Mouse (Mus musculus): Measurements from ENCODE around the gene Dnlz.

DNA sequence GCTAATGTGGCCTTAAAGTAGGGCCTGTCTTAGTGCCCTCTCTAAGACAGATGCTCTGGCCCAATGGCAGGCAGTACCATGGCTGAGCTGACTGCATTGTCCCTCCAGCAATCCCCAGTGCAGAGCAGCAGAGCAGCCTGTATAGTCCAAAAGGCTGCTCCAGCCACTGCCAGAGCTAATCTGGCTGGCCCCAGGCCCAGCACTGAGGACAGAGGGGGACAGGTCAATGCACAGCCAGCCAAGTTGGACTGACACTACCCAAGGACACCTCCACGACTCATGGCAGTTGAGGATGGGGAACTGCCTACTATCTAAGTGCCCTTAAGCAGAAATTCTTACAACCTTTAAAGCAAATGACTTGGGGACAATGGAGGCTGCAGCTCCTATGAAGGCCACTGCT lies 16.7 kb upstream of the Dnlz start:
- no peak for TF ChIP-seq POLR2A (IDR thresholded peaks at IDR 0.05; ENCODE audit: control insufficient read depth in 1 of 2, insufficient read depth in 1 of 2, low read depth in 1 of 2, low read length in 2 of 2, poor library complexity in 1 of 2)
- TF ChIP-seq MYC (IDR thresholded peaks at IDR 0.05; ENCODE audit: low read depth, low read length) = no peak
- no peak for TF ChIP-seq CTCF (IDR thresholded peaks at IDR 0.05 in 2 of 3, conservative IDR thresholded peaks at IDR 0.05 in 1 of 3; ENCODE audit: control insufficient read depth in 1 of 3, insufficient read depth in 1 of 3, low read depth in 2 of 3, low read length in 3 of 3, poor library complexity in 1 of 3, severe bottlenecking in 1 of 3)
- no peak for TF ChIP-seq CHD2 (IDR thresholded peaks at IDR 0.05; ENCODE audit: low read length)
- no peak for TF ChIP-seq E2F4 (IDR thresholded peaks at IDR 0.05; ENCODE audit: borderline replicate concordance, low read depth, low read length)
- no peak for TF ChIP-seq RCOR1 (IDR thresholded peaks at IDR 0.05; ENCODE audit: low read depth, low read length)
- TF ChIP-seq MAX (IDR thresholded peaks at IDR 0.05; ENCODE audit: low read length) = no peak
- no peak for TF ChIP-seq MYB (IDR thresholded peaks at IDR 0.05; ENCODE audit: low read depth, low read length)
- no peak for TF ChIP-seq ZC3H11A (IDR thresholded peaks at IDR 0.05; ENCODE audit: low read depth, low read length)
- TF ChIP-seq MEF2A (IDR thresholded peaks at IDR 0.05; ENCODE audit: extremely low read depth, insufficient replicate concordance, low read depth, low read length, poor library complexity, severe bottlenecking) = no peak
- no peak for TF ChIP-seq CHD1 (IDR thresholded peaks at IDR 0.05; ENCODE audit: low read depth, low read length)
- no peak for TF ChIP-seq EP300 (IDR thresholded peaks at IDR 0.05; ENCODE audit: low read depth in 1 of 2, low read length in 2 of 2)
- TF ChIP-seq ZNF384 (IDR thresholded peaks at IDR 0.05; ENCODE audit: low read depth, low read length) = no peak
- no peak for TF ChIP-seq NRF1 (IDR thresholded peaks at IDR 0.05; ENCODE audit: insufficient read depth, low read depth, low read length, poor library complexity, severe bottlenecking)
